Mouse (Mus musculus): ENCODE measurements around the gene Cracr2b. TPM values are rescaled to one million over a fixed set of nuclear protein-coding genes. Genes with fewer than 3 reads are reported as not detected.

The Cracr2b gene
- total RNA-seq, 1 experiment from 2014 or later = not detected

DNA sequence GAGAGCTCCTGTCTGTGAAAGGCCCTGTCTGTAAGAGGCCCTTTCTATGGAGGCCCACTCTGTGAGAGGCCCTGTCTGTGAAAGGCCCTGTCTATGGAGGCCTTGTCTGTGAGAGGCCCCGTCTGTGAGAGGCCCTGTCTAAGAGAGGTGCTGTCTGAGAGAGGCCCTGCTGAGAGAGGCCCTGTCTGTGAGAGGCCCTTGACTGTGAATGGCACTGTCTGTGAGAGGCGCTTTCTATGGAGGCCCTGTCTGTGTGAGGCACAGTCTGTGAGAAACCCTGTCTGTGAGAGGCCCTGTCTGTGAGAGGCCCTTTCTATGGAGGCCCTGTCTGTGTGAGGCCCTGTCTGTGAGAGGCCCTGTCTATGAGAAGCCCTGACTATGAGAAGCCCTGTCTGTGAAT is 45.4 kb downstream of the Cracr2b start:
- no peak for ATAC-seq (replicated peaks; ENCODE audit: insufficient number of reproducible peaks, low FRiP score, low TSS enrichment, poor library complexity, severe bottlenecking)

GRCm38 (mm10) chr7:141508160-141508559 is 47.3 kb downstream of the Cracr2b start:
- ATAC-seq (replicated peaks; ENCODE audit: insufficient number of reproducible peaks, low FRiP score, low TSS enrichment, poor library complexity, severe bottlenecking) = no peak

DNA sequence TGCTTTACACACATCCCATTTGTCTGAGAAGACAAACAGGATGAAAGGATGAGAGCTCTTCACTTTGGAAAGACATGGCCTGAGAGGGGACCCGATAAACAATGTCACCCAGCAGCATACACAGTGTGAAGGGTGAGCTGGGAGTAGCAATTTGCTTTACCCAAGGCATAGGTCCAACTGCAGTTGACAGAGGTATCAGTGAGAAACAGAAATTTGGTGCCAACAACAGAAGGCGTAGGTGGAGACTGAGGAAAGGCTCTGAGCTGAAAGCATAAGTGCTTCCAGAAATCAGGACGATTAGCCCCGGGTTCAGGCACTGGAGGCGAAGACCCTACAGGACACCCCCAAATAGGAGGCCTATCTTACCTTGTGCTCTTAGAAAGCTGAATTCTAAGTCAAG is 49.3 kb downstream of the Cracr2b start:
- no peak for ATAC-seq (replicated peaks; ENCODE audit: insufficient number of reproducible peaks, low FRiP score, low TSS enrichment, poor library complexity, severe bottlenecking)

GRCm38 (mm10) chr7:141510681-141511191 is 49.8 kb downstream of the Cracr2b start:
- no peak for ATAC-seq (replicated peaks; ENCODE audit: insufficient number of reproducible peaks, low FRiP score, low TSS enrichment, poor library complexity, severe bottlenecking)

Other genes with a start within 250 kb of the Cracr2b start
- gene Lmntd2, start 247.0 kb upstream of the Cracr2b start, total RNA-seq (2017) = 1.6 TPM in 1 of 3 replicates, not detected in the others
- gene Rassf7, start 245.2 kb upstream of the Cracr2b start, total RNA-seq (2017) = 1.4 to 11.5 TPM (median 1.9 TPM) in 3 replicates
- 51.4 to 90.4 TPM (median 72.9 TPM) in 3 replicates for gene Phrf1, start 232.3 kb upstream of the Cracr2b start, total RNA-seq (2017)
- 76.2 to 126 TPM (median 78.7 TPM) in 3 replicates for gene Irf7, start 194.6 kb upstream of the Cracr2b start, total RNA-seq (2017)
- not detected in 3 replicates for gene Cdhr5, start 184.3 kb upstream of the Cracr2b start, total RNA-seq (2017)
- gene Sct, start 182.0 kb upstream of the Cracr2b start, total RNA-seq (2017) = not detected in 3 replicates
- gene Drd4, start 169.1 kb upstream of the Cracr2b start, total RNA-seq (2017) = not detected in 3 replicates
- 10.2 to 21.2 TPM (median 16.0 TPM) in 3 replicates for gene Deaf1, start 133.4 kb upstream of the Cracr2b start, total RNA-seq (2017)
- gene Tmem80, start 133.4 kb upstream of the Cracr2b start, total RNA-seq (2017) = 2.8 to 16.3 TPM (median 7.1 TPM) in 3 replicates
- gene Eps8l2, start 122.2 kb upstream of the Cracr2b start, total RNA-seq (2017) = not detected in 3 replicates
- 548 to 1,201 TPM (median 1,116 TPM) in 3 replicates for gene Taldo1, start 68.9 kb upstream of the Cracr2b start, total RNA-seq (2017)
- 11.4 to 15.3 TPM (median 14.6 TPM) in 3 replicates for gene Gatd1, start 47.0 kb upstream of the Cracr2b start, total RNA-seq (2017)
- gene Cend1, start 31.6 kb upstream of the Cracr2b start, total RNA-seq (2017) = not detected in 3 replicates
- 6.2 to 14.8 TPM (median 7.4 TPM) in 3 replicates for gene Slc25a22, start 23.2 kb upstream of the Cracr2b start, total RNA-seq (2017)
- gene Pidd1, start 17.1 kb upstream of the Cracr2b start, total RNA-seq (2017) = 4.5 to 5.9 TPM (median 4.8 TPM) in 3 replicates
- 2,770 to 3,796 TPM (median 2,928 TPM) in 3 replicates for gene Rplp2, start 13.7 kb upstream of the Cracr2b start, total RNA-seq (2017)
- 19.7 to 28.0 TPM (median 25.4 TPM) in 3 replicates for gene Pnpla2, start 5.9 kb upstream of the Cracr2b start, total RNA-seq (2017)
- 17.8 to 40.8 TPM (median 20.7 TPM) in 3 replicates for gene Cd151, start 6.3 kb downstream of the Cracr2b start, total RNA-seq (2017)
- gene Polr2l, start 14.0 kb downstream of the Cracr2b start, total RNA-seq (2017) = 14.0 to 22.2 TPM (median 14.6 TPM) in 3 replicates
- gene Tspan4, start 14.1 kb downstream of the Cracr2b start, total RNA-seq (2017) = 0.95 TPM in 1 of 3 replicates, not detected in the others
- 10.4 to 19.8 TPM (median 13.9 TPM) in 3 replicates for gene Chid1, start 78.8 kb downstream of the Cracr2b start, total RNA-seq (2017)
- gene Ap2a2, start 101.1 kb downstream of the Cracr2b start, total RNA-seq (2017) = 39.0 to 52.7 TPM (median 48.6 TPM) in 3 replicates
- 0.10 to 0.21 TPM in 2 of 3 replicates, not detected in the other for gene Muc6, start 194.2 kb downstream of the Cracr2b start, total RNA-seq (2017)
- gene Muc2, start 229.2 kb downstream of the Cracr2b start, total RNA-seq (2017) = not detected in 3 replicates

Data from monocyte, adult 5-6 weeks (primary cell).